Mouse (Mus musculus): Measurements from ENCODE around the gene Bmpr2.

DNA sequence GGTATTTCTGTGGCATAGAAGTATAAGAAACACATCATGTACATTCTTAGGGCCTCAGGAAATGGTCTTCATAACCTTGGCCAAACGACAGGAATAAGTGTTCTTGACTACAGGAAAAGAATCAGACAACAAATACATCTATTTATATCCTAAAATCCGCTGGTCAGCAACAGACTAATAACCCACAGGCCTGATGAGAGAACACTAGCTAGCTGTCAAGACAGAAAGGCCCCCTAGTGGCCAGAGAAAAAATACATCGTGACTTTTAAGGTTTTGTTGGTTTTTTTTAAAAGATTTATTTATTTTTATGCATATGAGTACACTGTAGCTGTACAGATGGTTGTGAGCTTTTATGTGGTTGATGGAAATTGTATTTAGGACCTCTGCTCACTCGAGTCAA lies 43.3 kb upstream of the Bmpr2 start:
- no peak for TF ChIP-seq CTCF (IDR thresholded peaks at IDR 0.05; ENCODE audit: extremely low read depth, insufficient read depth, insufficient read length, insufficient replicate concordance)
- TF ChIP-seq POLR2A (IDR thresholded peaks at IDR 0.05; ENCODE audit: low read depth, low read length) = no peak

Data from spleen, adult 2 months (tissue).